Mouse (Mus musculus): ENCODE measurements at regions not wholly inside any gene's neighbourhood (a gene's known extent, or its start where the extent isn't known, plus 50 kb on each side); places are given as distances from the start of the nearest gene placed in this dataset.

GRCm38 (mm10) chr14:28740076-28740475 is 235.5 kb downstream of the Wnt5a start:
- TF ChIP-seq ZC3H11A (IDR thresholded peaks at IDR 0.05; ENCODE audit: low read depth, low read length) (no peak), CTCF (conservative IDR thresholded peaks at IDR 0.05 in 1 of 2, IDR thresholded peaks at IDR 0.05 in 1 of 2; ENCODE audit: low read depth in 2 of 2, low read length in 2 of 2) (no peak)

Measured in CH12.LX (cell line).